Mouse (Mus musculus): ENCODE measurements at regions not wholly inside any gene's neighbourhood (a gene's known extent, or its start where the extent isn't known, plus 50 kb on each side); places are given as distances from the start of the nearest gene placed in this dataset.

GRCm38 (mm10) chr2:160593035-160593434 is 52.7 kb upstream of the Top1 start:
- TF ChIP-seq POLR2A (IDR thresholded peaks at IDR 0.05; ENCODE audit: low read depth, low read length) (no peak), CTCF (IDR thresholded peaks at IDR 0.05; ENCODE audit: extremely low read depth, insufficient read length, insufficient replicate concordance, low read depth, low read length) (peak; percentile 69; the same call in 1 of the 2 replicates)
